8 mouse cellular contexts compared by ENCODE assay signal in the genomic region with DNA sequence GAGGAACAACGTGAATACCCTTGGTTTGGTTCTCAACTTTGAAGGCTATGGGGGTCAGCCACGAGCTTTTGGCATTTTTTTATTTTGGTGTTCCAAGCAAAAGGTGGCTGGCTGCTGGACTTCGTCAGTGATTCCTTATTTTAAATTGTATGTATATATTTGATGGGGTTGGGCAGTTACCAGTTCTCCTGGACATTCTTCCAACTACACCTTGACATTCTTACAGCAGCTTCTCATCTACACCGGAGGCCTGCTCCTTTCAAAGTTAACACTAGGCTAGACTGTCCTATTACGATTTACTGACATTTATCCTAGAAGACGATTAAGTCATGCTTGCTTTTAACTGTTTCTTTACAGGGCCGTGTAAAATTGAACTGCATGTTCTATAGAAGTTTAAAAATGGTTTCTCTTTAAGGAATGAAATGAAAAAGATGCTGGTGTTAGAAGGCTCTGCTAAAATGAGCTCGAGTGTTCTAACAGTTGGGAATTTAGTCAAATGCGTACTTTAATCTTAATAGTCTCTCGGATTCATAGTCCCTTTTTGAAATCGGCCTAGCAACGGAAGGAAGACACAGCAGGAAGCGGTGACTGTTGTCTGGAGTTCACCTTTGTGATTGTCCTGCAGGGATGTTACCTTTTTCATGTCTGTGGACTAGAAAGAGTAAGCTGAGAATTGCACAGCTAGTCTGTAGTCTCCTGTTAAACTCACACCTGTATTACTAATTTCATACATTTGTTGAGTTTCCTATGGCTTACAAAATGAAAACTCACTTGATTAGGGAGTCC. TPM values are rescaled to one million over a fixed set of nuclear protein-coding genes. Genes with fewer than 3 reads are reported as not detected.
DNase-seq lines count a peak whose midpoint lies in the region; ATAC-seq lines count a peak whose summit lies in the region.

No protein-coding gene starts in this region.

- H3K9me3 ChIP-seq in erythroblast, embryonic 14.5 days (ENCODE audit: control insufficient read depth, low read length) = peaks cover under 1% of the 10 kb centered on the region
- no peaks in the 10 kb centered on the region for H3K9me3 ChIP-seq in forebrain, embryonic 13.5 days (replicated peaks)
- no peaks in the 10 kb centered on the region for H3K9me3 ChIP-seq in liver, embryonic 12.5 days (replicated peaks)

- peak overlapping the region; percentile 87 for H3K4me2 ChIP-seq in forebrain, embryonic 13.5 days
- peak overlapping the region; percentile 96 for H3K4me2 ChIP-seq in liver, embryonic 12.5 days

- intact Hi-C loops in left cerebral cortex, postnatal 14 days (cut with DNase I) = loop anchor here (5.0 kb wide), 3 partner anchors 66 to 146 kb away; a partner anchor contains a TSS

- no peak overlapping the region for H3K27ac ChIP-seq in forebrain, embryonic 13.5 days
- no peak overlapping the region for H3K27ac ChIP-seq in liver, embryonic 12.5 days

- H3K4me3 ChIP-seq in erythroblast, embryonic 14.5 days (replicated peaks) = peak overlapping the region; percentile 80
- H3K4me3 ChIP-seq in forebrain, embryonic 13.5 days = peak overlapping the region; percentile 68
- peak overlapping the region; percentile 77 for H3K4me3 ChIP-seq in liver, embryonic 12.5 days

- peak overlapping the region; percentile 82 for H3K9ac ChIP-seq in forebrain, embryonic 13.5 days
- H3K9ac ChIP-seq in liver, embryonic 12.5 days = peak overlapping the region; percentile 83

- H3K36me3 ChIP-seq in erythroblast, embryonic 14.5 days (ENCODE audit: control insufficient read depth) = no peaks in the 10 kb centered on the region
- no peaks in the 10 kb centered on the region for H3K36me3 ChIP-seq in forebrain, embryonic 13.5 days (ENCODE audit: poor library complexity, severe bottlenecking)
- H3K36me3 ChIP-seq in liver, embryonic 12.5 days = no peaks in the 10 kb centered on the region

- WGBS in forebrain, embryonic 13.5 days = 34% methylated on average over 13 of the region's 13 CpGs
- 50% methylated on average over 13 of the region's 13 CpGs for WGBS in liver, embryonic 12.5 days (ENCODE audit: insufficient replicate concordance)

- peak; percentile 59 for DNase-seq in A20 (ENCODE audit: low read depth, low spot score)
- DNase-seq in right cerebral cortex, adult 18-20 months = no peak
- DNase-seq in left cerebral cortex, postnatal 14 days (ENCODE audit: low spot score in 2 of 2) = no peak

- peaks cover 12% of the 10 kb centered on the region for H3K27me3 ChIP-seq in erythroblast, embryonic 14.5 days (ENCODE audit: control insufficient read depth)
- no peaks in the 10 kb centered on the region for H3K27me3 ChIP-seq in forebrain, embryonic 13.5 days
- H3K27me3 ChIP-seq in liver, embryonic 12.5 days (replicated peaks) = peaks cover 14% of the 10 kb centered on the region

- no peak for ATAC-seq in erythroblast, adult 5-6 weeks (replicated peaks; ENCODE audit: low FRiP score, poor library complexity, severe bottlenecking)
- ATAC-seq in forebrain, embryonic 13.5 days = no peak
- ATAC-seq in liver, embryonic 12.5 days = no peak
- no peak for ATAC-seq in monocyte, adult 5-6 weeks (replicated peaks; ENCODE audit: insufficient number of reproducible peaks, low FRiP score, low TSS enrichment, poor library complexity, severe bottlenecking)

- H3K4me1 ChIP-seq in erythroblast, embryonic 14.5 days (ENCODE audit: control insufficient read depth) = peaks cover 27% of the 10 kb centered on the region
- peaks cover 20% of the 10 kb centered on the region for H3K4me1 ChIP-seq in forebrain, embryonic 13.5 days
- peaks cover 35% of the 10 kb centered on the region for H3K4me1 ChIP-seq in liver, embryonic 12.5 days

RNA-seq across cellular contexts. Expression of a gene that starts 1.2 kb away (rescaled TPM):
- 0.04 and 0.07 TPM in 2 replicates for polyA plus RNA-seq in erythroblast, embryonic 14.5 days (2012)
- 0.58 and 1.9 TPM in 2 replicates for total RNA-seq in erythroblast, adult 5-6 weeks (2015; ENCODE audit: low replicate concordance)
- 1.2 and 1.3 TPM in 2 replicates for total RNA-seq in erythroblast, adult 5-6 weeks (2017; ENCODE audit: low replicate concordance)
- 7.5 and 8.2 TPM in 2 replicates for polyA plus RNA-seq in forebrain, embryonic 13.5 days (2015; fragmentation: Nextera tagmentation; extraction: Ambion mirVana)
- polyA plus RNA-seq in liver, embryonic 12.5 days (2016; fragmentation: Nextera tagmentation; extraction: Ambion mirVana) = 4.8 and 6.0 TPM in 2 replicates
- 4.6 to 13.5 TPM (median 6.5 TPM) in 3 replicates for total RNA-seq in monocyte, adult 5-6 weeks (2017)
- 10 to 100 TPM; 74.9 to 79.7 TPM for total RNA-seq in left cerebral cortex, postnatal 14 days (2021)
